Mouse (Mus musculus): ENCODE results near the gene Ifngr1.

The Ifngr1 gene

DNA sequence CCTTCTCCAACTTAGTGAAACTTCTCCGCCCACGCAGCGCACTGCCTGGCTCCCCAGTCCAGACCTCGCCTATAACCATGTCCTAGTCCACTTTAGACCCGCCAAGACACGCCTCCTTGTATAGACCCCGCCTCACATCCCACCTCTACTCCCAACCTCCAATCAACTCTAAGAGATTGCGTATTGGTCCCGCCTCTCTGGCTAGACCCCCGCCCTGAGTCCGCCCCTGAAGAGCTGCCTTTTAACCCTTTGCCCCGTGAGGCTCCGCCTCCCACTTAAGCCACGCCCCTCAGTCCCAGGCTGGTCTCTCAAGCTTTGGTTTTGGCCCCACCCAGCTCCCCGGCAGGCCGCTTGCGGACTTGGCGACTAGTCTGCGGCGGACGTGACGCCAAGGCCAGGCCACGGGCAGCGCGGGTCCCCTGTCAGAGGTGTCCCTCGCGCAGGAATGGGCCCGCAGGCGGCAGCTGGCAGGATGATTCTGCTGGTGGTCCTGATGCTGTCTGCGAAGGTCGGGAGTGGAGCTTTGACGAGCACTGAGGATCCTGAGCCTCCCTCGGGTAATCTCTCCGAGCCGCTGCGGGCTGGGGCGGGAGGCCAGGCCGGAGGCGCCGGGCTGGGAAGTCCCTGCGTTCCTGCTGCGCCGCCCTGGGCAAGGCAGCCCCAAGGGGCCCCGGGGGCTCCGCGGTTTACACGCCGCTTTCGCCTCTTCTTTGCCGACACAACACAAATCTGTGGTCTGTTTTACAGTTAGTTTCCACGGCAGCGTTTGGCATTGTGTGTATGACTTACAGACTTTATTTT is at the start of gene Ifngr1:
Ifngr1 (plus strand) TSS at position 309 of the 801 bp plus-strand sequence.
- DNase-seq (ENCODE audit: low read depth, low spot score): peak; percentile 98

- DNase-seq (ENCODE audit: low read depth, low spot score): no peak
Observed at GRCm38 (mm10) chr10:19546825-19547224, 44.9 kb upstream of the Ifngr1 start.

- no peak for DNase-seq (ENCODE audit: low read depth, low spot score)
Observed at GRCm38 (mm10) chr10:19548016-19548415, 43.7 kb upstream of the Ifngr1 start.

DNA sequence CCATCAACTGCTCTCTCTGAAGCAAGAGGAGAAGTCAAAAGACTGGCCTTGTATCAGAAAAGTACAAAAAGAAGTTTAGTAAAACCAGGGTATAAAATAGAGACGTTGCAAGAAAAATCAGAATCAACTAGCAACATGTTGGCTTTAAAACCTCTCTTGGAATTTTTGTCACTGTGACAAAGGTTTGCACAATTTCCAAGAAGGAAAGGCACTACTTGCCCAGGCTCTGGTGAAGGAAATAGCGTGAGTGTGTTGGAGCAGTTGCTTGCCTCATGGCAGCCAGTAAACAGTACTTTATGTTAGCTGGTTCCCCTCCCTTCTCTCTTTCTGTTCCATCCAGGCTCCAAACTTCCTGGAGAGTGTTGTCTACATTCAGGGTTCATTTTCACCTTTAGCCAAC is 43.3 kb upstream of the Ifngr1 start:
- no peak for DNase-seq (ENCODE audit: low read depth, low spot score)

GRCm38 (mm10) chr10:19551585-19551984 is 40.2 kb upstream of the Ifngr1 start:
- no peak for DNase-seq (ENCODE audit: low read depth, low spot score)

DNA sequence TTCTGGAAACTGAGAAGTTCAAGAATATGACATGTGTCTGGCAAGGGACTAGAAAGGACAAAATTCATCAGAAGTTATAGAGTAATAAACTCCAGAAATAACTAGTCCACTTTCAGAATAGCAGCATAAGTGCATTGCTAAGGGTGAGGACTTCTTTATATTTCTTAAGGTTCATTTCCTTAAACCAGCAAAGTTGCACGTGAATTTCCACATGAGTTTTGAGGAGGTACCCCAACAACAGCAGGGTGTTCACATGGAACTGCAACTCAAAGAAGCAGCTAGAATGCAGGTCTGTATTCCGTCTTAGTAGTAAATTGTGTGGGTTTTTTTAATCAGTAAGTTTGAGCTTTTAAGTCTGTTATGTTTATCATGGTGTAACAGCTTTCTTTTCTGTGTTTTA is 37.9 kb upstream of the Ifngr1 start:
- no peak for DNase-seq (ENCODE audit: low read depth, low spot score)

GRCm38 (mm10) chr10:19557696-19558095 is 34.1 kb upstream of the Ifngr1 start:
- DNase-seq (ENCODE audit: low read depth, low spot score): no peak

DNA sequence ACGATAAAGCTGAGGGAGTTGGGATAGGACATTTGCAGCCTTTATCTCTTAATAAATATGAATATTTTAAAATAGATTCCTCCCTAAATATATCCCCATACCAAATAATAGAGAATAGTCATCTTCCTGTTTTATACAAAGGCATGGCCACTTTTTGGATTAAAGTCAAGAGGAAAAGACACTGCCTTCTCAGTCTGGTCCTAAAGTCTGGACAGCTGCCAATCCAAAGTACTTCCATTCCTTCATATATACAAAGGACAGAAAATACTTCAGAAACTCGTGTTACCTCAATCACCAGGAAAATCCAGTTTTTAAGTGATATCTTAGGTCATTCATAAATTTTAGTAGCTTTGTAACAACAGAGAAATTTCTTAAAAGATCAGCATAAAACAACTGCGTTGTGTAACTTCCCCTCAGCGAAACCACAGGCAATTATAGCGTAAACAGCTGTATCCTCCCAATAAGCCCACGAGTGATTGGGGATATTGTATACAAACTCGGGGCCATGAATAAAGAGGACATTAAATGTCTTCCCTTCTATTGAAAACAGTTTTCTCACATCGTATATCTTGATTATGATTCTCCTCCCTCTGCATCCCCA is 32.1 kb upstream of the Ifngr1 start:
- DNase-seq (ENCODE audit: low read depth, low spot score): no peak

DNA sequence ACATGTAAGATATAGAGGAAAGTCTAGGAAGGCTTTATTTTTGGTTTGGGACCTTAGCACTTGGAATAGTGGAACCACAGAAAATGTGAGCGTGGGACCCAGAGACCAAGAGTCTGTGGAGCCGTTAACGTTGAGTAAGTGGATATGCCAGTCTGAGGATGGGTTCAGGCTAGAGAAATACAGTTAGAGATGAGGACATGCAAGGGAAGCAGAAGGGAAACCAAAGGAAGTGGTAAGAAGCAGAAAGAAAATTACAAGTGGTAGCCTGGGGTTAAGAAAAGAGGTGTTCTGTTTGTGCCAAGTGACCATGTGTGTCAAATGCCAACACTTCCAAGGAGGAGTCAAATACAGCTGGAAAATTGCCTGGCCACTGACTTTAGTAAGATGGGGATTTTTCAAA is 29.2 kb upstream of the Ifngr1 start:
- no peak for DNase-seq (ENCODE audit: low read depth, low spot score)

DNA sequence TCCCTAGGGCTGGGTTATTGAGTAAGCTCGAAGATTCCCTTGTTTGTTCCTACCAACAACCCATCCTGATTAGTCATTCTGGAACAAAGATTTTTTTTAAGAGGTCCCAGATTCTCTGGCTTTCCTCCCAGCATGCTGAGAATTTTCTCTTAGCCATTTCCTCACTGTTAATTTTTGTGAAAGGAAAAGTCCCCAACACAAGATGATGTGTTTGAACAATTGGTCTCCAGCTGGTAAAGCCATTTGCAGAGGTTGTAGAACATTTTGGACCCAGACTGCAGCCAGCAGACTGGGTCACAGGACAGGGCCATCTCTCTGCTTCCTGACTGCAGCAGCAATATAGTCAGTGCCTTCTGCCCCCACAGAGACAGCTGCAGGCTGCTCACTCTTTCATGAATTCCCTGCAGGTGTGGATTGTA is 28.3 kb upstream of the Ifngr1 start:
- DNase-seq (ENCODE audit: low read depth, low spot score): no peak

- peak; percentile 87 for DNase-seq (ENCODE audit: low read depth, low spot score)
Observed at GRCm38 (mm10) chr10:19567481-19567880, 24.3 kb upstream of the Ifngr1 start.

DNA sequence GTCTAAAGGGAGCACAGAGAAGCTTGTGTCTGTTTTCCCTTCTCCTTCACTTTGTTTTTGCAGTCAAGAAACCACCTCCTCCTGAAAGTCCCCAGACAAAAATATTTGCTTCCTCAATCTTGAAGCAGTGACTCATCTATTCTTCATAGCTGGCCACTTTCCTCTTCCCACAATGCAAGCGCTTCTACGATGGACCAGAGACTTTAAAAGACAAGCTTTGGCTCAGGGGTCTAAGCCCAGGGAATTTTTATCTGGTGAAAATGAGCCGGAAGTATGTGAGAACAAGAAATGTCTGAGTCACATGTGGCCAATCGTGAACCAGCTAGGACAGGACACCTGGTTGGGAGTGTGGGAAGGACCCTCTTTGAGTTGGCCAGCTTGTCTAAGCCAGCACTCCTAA is 21.5 kb upstream of the Ifngr1 start:
- DNase-seq (ENCODE audit: low read depth, low spot score): no peak

DNA sequence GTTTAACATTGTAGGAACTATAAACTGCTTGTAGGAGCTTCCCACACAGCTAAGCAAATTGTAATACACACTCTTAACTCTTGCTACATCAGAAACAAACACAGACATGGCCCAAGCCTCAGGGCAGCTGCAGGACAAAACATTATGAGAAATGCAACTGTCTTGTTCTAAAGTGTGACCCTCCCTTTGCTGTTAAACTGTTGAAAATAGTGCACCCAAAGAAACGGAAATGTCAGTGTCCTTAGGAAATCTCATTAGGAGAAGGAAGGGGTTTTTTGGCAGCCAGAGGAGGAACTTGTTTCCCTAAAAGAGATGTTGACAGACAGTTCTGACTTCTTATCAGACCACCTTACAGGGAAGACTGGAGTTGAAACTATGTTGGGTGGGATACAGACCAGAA is 21.0 kb upstream of the Ifngr1 start:
- DNase-seq (ENCODE audit: low read depth, low spot score): no peak

- DNase-seq (ENCODE audit: low read depth, low spot score): no peak
Observed at GRCm38 (mm10) chr10:19577571-19577970, 14.2 kb upstream of the Ifngr1 start.

DNA sequence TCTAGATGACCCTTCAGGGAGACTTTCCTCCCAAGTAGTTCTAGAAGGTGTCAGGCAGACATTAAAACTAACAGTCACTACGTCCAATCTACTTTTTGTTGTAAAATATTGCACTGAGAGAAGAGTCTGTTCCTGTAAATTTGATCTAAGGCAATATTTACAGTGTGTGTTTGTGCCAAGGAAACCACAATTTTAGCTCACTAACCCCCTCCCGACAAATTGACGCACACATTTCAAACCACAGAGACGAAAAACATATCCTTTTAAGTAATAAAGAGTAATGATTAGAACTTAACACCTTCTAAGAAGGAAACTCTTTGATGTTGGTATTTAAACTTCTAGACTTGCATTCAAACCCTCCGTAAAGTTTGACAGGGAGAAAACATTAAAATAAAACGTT is 13.7 kb upstream of the Ifngr1 start:
- DNase-seq (ENCODE audit: low read depth, low spot score): no peak

- DNase-seq (ENCODE audit: low read depth, low spot score): no peak
Observed at GRCm38 (mm10) chr10:19578409-19578986, 13.3 kb upstream of the Ifngr1 start.

GRCm38 (mm10) chr10:19580660-19581059 is 11.1 kb upstream of the Ifngr1 start:
- no peak for DNase-seq (ENCODE audit: low read depth, low spot score)

GRCm38 (mm10) chr10:19581844-19582582 is 9.7 kb upstream of the Ifngr1 start:
- DNase-seq (ENCODE audit: low read depth, low spot score): peak; percentile 43

- DNase-seq (ENCODE audit: low read depth, low spot score): no peak
Observed at GRCm38 (mm10) chr10:19582806-19583430, 8.8 kb upstream of the Ifngr1 start.

GRCm38 (mm10) chr10:19584064-19584463 is 7.7 kb upstream of the Ifngr1 start:
- no peak for DNase-seq (ENCODE audit: low read depth, low spot score)

GRCm38 (mm10) chr10:19584846-19585245 is 6.9 kb upstream of the Ifngr1 start:
- DNase-seq (ENCODE audit: low read depth, low spot score): no peak

GRCm38 (mm10) chr10:19585860-19586259 is 5.9 kb upstream of the Ifngr1 start:
- no peak for DNase-seq (ENCODE audit: low read depth, low spot score)

All from R1 (cell line).